Mouse (Mus musculus): ENCODE measurements around the gene Palld. TPM values are rescaled to one million over a fixed set of nuclear protein-coding genes. Genes with fewer than 3 reads are reported as not detected.

Palld gene
- polyA plus RNA-seq, 1 experiment from 2014 or later: 166 TPM

DNA sequence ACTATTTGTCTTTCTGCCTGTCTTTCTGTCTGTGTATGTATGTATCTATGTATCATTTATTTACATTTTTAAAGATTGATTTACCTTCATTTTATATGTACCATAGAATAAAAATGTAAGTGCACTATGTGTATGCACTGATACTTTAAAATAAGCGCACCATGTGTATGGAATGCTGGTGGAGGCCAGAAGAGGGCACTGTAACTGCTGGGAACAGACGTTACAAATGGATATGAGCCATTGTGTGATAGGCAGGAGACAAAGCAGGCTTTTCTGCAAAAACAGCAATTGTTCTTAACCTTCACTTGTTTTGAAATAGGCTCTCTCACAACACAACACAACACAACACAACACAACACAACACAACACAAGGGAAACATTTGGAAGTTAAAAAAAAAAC is 203.5 kb downstream of the Palld start:
- Histone ChIP-seq H3K9me3 (no peaks in the 10 kb centered on the region), H3K4me1 (peaks cover 41% of the 10 kb centered on the region), H3K36me3 (peaks cover 69% of the 10 kb centered on the region), H3K27me3 (replicated peaks) (no peaks in the 10 kb centered on the region), H3K4me2 (no peak overlapping the region), H3K27ac (replicated peaks) (no peak overlapping the region), H3K4me3 (no peak overlapping the region), H3K9ac (no peak overlapping the region)
- no peak for ATAC-seq (ENCODE audit: extremely low read depth, insufficient number of reproducible peaks, low FRiP score, low TSS enrichment)
- WGBS: 73% methylated on average over 2 of the region's 2 CpGs

DNA sequence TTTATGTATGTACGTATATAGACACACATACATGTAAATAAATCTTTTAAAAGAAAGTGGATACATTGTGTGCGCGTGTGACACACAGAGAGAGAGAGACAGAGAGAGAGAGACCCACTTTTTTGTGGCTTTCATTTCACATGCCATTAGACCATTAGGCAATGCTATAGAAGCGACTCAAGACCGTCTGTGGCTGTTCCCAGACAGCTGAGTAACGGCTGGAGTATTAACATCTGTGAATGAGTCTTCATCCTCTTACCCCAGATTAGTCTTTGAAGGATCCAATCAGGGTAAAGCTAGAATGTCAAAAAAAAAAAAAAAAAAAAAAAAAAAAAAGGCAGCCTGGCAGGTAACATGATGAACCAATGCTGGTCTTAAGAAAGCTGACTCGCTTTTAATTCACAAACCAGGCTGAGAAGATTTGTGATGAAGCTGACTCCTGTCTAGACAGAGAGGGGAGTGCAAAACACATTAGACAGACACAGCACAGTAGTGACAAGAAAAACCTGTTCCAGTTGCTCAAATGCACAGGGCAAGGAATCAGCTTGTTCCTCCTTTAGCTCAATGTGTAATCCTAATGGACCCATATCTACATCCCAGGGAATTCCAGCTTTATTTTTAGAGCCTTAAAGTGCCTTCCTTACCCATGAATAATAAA is 204.6 kb downstream of the Palld start:
- Histone ChIP-seq H3K36me3 (peaks cover 67% of the 10 kb centered on the region), H3K9ac (no peak overlapping the region), H3K9me3 (no peaks in the 10 kb centered on the region), H3K4me2 (no peak overlapping the region), H3K4me3 (no peak overlapping the region), H3K4me1 (peaks cover 31% of the 10 kb centered on the region), H3K27me3 (replicated peaks) (no peaks in the 10 kb centered on the region), H3K27ac (replicated peaks) (peak overlapping the region; percentile 48)
- ATAC-seq (ENCODE audit: extremely low read depth, insufficient number of reproducible peaks, low FRiP score, low TSS enrichment): no peak
- 73% methylated on average over 7 of the region's 7 CpGs for WGBS

DNA sequence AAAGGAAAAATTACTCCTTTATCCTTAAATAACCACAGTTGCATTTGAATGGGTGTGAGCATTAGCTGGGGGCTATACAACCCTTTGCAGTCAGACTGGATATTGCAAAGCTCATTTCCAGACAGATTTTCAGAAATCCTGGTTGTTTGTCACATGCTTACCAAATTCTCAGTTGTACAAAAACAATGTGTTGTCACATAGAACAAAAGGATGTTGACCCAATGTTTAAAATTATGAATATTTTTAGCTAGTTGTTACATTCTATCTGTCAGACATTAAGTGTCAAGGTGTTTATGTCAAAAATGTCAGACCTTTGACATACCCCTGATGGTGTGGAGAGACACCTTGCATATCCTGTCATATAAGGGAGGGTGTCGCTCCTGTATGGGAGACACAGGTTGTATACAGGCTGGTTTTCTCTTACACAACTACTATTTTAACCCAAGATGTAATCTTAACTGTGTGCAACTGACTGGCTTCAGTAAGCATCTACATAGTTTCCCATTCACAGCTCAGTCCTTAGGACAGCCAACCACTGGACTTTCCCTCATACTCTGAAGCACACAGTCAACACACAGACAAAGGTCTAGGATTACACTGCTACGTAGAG is 205.5 kb downstream of the Palld start:
- Histone ChIP-seq H3K36me3 (peaks cover 67% of the 10 kb centered on the region), H3K27me3 (replicated peaks) (no peaks in the 10 kb centered on the region), H3K4me1 (peaks cover 31% of the 10 kb centered on the region), H3K27ac (replicated peaks) (no peak overlapping the region), H3K9me3 (no peaks in the 10 kb centered on the region), H3K9ac (no peak overlapping the region), H3K4me3 (no peak overlapping the region), H3K4me2 (no peak overlapping the region)
- ATAC-seq (ENCODE audit: extremely low read depth, insufficient number of reproducible peaks, low FRiP score, low TSS enrichment): no peak
- WGBS: 62% methylated on average over 2 of the region's 2 CpGs

DNA sequence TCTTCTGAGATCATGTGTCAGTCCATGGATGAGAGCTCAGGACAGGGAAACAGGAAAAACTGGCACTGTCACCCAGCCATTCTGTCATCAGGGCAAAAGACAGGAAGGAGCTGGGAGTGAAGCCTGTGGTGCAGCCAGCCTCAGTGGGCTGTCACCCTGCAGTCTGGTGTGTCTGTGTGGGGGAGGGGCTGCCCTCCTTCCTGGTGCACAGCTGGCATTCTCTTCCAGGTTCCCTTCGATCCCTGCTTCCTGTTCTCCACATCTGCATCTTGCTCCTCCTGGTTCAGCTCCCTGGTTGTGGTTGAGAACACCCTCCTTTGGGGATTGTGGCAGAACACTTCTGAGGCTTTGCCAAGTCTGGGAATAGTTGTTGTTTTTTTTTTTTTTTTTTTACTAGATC is 207.1 kb downstream of the Palld start:
- Histone ChIP-seq H3K9ac (no peak overlapping the region), H3K27me3 (replicated peaks) (no peaks in the 10 kb centered on the region), H3K36me3 (peaks cover 52% of the 10 kb centered on the region), H3K4me3 (no peak overlapping the region), H3K9me3 (no peaks in the 10 kb centered on the region), H3K4me2 (no peak overlapping the region), H3K27ac (replicated peaks) (no peak overlapping the region), H3K4me1 (peaks cover 31% of the 10 kb centered on the region)
- WGBS: 17% methylated on average over 1 of the region's 1 CpGs
- no peak for ATAC-seq (ENCODE audit: extremely low read depth, insufficient number of reproducible peaks, low FRiP score, low TSS enrichment)

DNA sequence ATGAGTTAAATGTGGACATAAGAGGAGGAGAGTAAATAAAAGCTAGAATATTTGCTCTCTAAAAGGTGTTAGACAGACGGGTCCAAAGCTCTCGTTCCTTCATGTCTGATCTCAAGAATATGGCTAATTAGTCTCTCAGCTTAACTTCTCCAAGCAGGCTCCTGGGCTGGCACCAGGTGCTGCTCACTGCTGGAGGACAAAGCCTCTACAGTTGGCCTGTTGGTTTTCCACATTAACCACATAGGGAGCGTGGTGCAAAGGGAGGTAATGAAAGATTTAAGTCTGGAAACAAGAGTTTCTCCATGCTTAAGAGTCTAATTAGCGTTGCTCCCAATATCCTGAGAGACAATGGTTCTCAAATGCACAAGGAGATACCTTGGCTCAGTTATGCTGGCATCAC is 209.6 kb downstream of the Palld start:
- H3K36me3 ChIP-seq: peaks cover 47% of the 10 kb centered on the region
- WGBS: 80% methylated on average over 4 of the region's 4 CpGs
- no peaks in the 10 kb centered on the region for H3K9me3 ChIP-seq
- H3K4me1 ChIP-seq: peaks cover 20% of the 10 kb centered on the region
- no peak overlapping the region for H3K9ac ChIP-seq
- no peaks in the 10 kb centered on the region for H3K27me3 ChIP-seq (replicated peaks)
- no peak overlapping the region for H3K4me3 ChIP-seq
- no peak for ATAC-seq (ENCODE audit: extremely low read depth, insufficient number of reproducible peaks, low FRiP score, low TSS enrichment)
- H3K27ac ChIP-seq (replicated peaks): no peak overlapping the region
- no peak overlapping the region for H3K4me2 ChIP-seq

DNA sequence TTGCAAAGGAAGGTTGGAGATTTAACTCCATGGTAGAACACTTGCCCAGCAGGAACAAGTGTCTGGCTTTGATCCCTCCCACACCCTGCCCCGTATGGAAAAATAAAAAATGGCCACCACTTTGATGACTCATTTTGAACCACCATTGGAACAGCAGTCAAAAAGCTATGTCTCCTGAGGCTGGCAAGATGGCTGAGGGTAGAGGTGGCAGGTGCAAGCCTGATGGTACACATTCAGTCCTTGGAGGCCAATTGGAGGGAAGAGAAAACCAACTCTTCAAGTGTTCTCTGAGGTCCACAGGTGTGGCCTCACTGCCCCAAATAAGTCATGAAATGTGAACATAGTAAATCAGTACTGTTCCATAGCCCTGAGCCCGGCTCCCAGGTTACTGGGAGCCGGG is 210.4 kb downstream of the Palld start:
- H3K4me3 ChIP-seq: no peak overlapping the region
- H3K27me3 ChIP-seq (replicated peaks): no peaks in the 10 kb centered on the region
- peaks cover 13% of the 10 kb centered on the region for H3K4me1 ChIP-seq
- H3K36me3 ChIP-seq: peaks cover 42% of the 10 kb centered on the region
- ATAC-seq (ENCODE audit: extremely low read depth, insufficient number of reproducible peaks, low FRiP score, low TSS enrichment): no peak
- 90% methylated on average over 3 of the region's 3 CpGs for WGBS
- no peaks in the 10 kb centered on the region for H3K9me3 ChIP-seq
- no peak overlapping the region for H3K4me2 ChIP-seq
- H3K9ac ChIP-seq: no peak overlapping the region
- no peak overlapping the region for H3K27ac ChIP-seq (replicated peaks)

DNA sequence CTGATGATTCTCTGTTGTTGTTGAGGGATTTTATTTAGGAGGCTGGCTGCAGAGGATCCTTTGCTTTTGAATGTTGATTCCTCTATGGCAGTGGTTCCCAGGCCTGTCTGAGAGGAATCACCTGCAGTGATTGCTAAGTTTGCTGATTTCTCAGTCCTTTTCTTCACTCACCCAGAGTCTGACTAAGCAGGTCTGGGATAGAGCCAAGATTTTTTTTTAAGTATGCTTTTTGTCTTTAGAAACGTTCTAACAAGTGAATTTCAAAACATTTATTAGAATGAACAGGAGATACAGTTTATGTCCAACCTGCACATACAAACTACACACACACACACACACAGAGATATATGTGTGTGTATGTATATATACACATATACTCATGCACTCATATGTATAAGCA is 211.1 kb downstream of the Palld start:
- Histone ChIP-seq H3K4me2 (no peak overlapping the region), H3K27ac (replicated peaks) (no peak overlapping the region), H3K9me3 (no peaks in the 10 kb centered on the region), H3K27me3 (replicated peaks) (no peaks in the 10 kb centered on the region), H3K4me1 (peaks cover 11% of the 10 kb centered on the region), H3K9ac (no peak overlapping the region), H3K4me3 (no peak overlapping the region), H3K36me3 (peaks cover 48% of the 10 kb centered on the region)
- no peak for ATAC-seq (ENCODE audit: extremely low read depth, insufficient number of reproducible peaks, low FRiP score, low TSS enrichment)
- WGBS: 25% methylated on average over 1 of the region's 1 CpGs

DNA sequence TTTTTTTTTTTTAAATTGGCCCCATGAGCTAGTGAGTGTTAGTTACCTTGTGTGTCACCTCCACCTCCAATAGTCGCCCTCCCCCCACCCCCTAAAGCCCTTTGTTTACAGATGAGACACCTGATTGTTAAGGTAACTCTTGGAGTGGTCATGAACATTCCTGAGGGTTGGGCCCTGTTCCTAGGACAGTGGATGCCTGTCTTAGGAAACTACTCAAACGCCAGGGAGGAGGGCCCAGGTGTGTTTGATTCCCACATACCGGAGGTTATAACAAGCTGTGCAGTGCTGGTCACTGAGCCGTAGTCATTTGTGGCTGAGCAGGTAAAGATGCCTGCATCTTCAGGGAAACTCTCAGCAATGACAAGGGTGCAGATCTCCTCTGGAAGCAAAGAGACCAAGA is 215.4 kb downstream of the Palld start:
- no peak overlapping the region for H3K4me3 ChIP-seq
- H3K4me2 ChIP-seq: no peak overlapping the region
- H3K27ac ChIP-seq (replicated peaks): no peak overlapping the region
- H3K9me3 ChIP-seq: no peaks in the 10 kb centered on the region
- H3K4me1 ChIP-seq: peaks cover 26% of the 10 kb centered on the region
- ATAC-seq (ENCODE audit: extremely low read depth, insufficient number of reproducible peaks, low FRiP score, low TSS enrichment): no peak
- H3K9ac ChIP-seq: no peak overlapping the region
- H3K36me3 ChIP-seq: peaks cover 54% of the 10 kb centered on the region
- H3K27me3 ChIP-seq (replicated peaks): no peaks in the 10 kb centered on the region
- 76% methylated on average over 4 of the region's 4 CpGs for WGBS

DNA sequence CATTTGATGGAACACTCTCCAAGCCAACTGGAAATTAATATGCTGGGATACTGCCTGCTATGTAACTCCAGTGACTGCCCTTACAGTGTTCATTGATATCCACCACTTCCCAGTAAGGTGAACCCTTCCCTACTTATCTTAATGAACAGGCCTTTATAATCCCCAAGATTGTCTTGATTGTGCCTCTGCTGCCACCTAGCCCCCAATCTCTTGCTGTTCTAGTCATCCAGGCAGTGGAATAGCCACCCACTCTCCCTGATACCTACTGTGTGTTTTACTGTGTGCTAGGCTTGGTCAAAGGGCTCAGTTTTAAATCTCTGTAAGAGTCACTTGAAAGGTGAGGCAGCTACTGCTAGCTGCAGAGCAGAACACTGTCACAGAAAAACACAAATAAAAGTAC is 216.2 kb downstream of the Palld start:
- Histone ChIP-seq H3K36me3 (peaks cover 53% of the 10 kb centered on the region), H3K9me3 (no peaks in the 10 kb centered on the region), H3K4me1 (peaks cover 32% of the 10 kb centered on the region), H3K27ac (replicated peaks) (no peak overlapping the region), H3K27me3 (replicated peaks) (no peaks in the 10 kb centered on the region), H3K4me3 (no peak overlapping the region), H3K4me2 (no peak overlapping the region), H3K9ac (no peak overlapping the region)
- ATAC-seq (ENCODE audit: extremely low read depth, insufficient number of reproducible peaks, low FRiP score, low TSS enrichment): no peak

DNA sequence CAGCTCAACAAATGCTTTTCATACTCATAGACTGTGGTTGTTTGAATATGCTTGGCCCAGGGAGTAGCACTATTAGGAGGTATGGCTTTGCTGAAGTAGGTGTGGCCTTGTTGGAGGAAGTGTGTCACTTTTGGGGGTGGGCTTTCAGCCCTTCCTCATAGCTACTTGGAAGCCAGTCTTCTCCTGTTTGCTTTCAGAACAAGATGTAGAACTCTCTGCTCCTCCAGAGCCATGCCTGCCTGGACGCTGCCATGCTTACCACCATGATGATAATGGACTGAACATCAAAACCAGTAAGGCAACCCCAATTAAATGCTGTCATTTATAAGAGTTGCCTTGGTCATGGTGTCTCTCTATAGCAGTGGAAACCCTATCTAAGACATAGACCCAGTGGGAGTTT is 217.2 kb downstream of the Palld start:
- H3K9me3 ChIP-seq: no peaks in the 10 kb centered on the region
- H3K4me2 ChIP-seq: no peak overlapping the region
- 85% methylated on average over 1 of the region's 1 CpGs for WGBS
- no peak for ATAC-seq (ENCODE audit: extremely low read depth, insufficient number of reproducible peaks, low FRiP score, low TSS enrichment)
- H3K36me3 ChIP-seq: peaks cover 53% of the 10 kb centered on the region
- H3K27me3 ChIP-seq (replicated peaks): no peaks in the 10 kb centered on the region
- peaks cover 41% of the 10 kb centered on the region for H3K4me1 ChIP-seq
- H3K9ac ChIP-seq: no peak overlapping the region
- no peak overlapping the region for H3K4me3 ChIP-seq
- H3K27ac ChIP-seq (replicated peaks): no peak overlapping the region

DNA sequence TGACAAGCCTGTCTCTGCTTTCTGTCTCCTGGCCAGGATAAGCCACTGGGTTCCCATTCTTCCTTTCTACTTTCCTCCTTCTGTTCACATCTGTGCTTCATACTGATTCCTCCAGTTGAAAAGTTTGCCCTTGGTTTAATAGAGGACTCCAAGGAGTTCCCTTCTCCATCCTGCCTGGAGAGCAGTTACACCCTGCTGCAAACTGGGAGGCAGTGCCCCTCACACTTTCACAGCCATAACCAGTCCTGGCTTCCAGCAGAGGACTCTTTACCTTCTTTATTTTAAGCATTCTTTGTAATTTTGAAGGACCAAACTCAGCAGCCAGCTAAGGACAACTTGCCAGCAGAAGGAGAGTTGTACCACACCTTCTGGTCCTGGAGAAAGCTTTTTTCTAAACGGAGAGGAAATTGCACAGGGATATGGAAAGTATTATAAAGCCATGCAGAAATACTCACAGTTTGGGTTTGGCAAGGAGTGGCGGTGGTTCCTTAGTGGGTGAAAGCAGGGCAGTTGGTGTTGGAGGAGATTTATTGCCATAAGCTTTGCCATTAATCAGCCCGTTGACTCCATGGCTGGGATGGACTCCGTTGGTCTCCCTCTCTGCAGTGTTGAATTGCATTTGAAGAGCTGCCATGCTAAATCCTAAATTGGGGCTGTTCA is 218.1 kb downstream of the Palld start:
- no peak for ATAC-seq (ENCODE audit: extremely low read depth, insufficient number of reproducible peaks, low FRiP score, low TSS enrichment)
- Histone ChIP-seq H3K4me1 (peaks cover 48% of the 10 kb centered on the region), H3K9me3 (no peaks in the 10 kb centered on the region), H3K36me3 (peaks cover 57% of the 10 kb centered on the region), H3K4me3 (no peak overlapping the region), H3K27me3 (replicated peaks) (no peaks in the 10 kb centered on the region), H3K9ac (no peak overlapping the region), H3K4me2 (no peak overlapping the region), H3K27ac (replicated peaks) (0 out of 2 replicates have a peak overlapping the region, but pooled peaks have one; percentile 12)
- WGBS: 70% methylated on average over 4 of the region's 4 CpGs

DNA sequence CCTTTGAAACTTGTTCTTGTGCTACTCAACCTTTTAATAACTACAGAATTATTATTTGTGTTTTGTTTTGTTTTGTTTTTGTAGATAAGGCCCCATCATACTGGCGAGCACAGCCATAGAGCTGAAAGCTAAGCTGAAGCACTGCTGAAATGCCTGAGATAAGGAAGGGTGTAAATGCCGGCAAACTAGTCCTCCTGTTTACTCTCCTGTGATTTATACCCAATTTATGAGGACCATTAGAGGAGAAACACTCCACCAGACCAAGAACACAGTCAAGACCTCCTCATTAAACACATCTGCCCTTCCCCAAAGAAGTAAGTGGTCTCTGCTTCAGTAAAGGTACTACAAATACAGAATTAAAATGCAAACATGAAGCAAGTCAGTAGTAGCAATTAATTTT is 219.6 kb downstream of the Palld start:
- Histone ChIP-seq H3K9me3 (no peaks in the 10 kb centered on the region), H3K4me1 (peaks cover 58% of the 10 kb centered on the region), H3K9ac (no peak overlapping the region), H3K4me2 (no peak overlapping the region), H3K27me3 (replicated peaks) (no peaks in the 10 kb centered on the region), H3K27ac (replicated peaks) (peak overlapping the region; percentile 67), H3K36me3 (peaks cover 51% of the 10 kb centered on the region), H3K4me3 (no peak overlapping the region)
- WGBS: 8% methylated on average over 2 of the region's 2 CpGs
- ATAC-seq (ENCODE audit: extremely low read depth, insufficient number of reproducible peaks, low FRiP score, low TSS enrichment): no peak

Measured in heart, embryonic 13.5 days (tissue).